Mouse (Mus musculus): ENCODE results near the gene Ifna6.
A peak's percentile ranks its signal among the peaks of the same experiment; 100 is the strongest.
"Not testable (repeated sequence)": the region's sequence is repeated elsewhere in the genome, so short reads cannot be mapped to it uniquely, and the experiment has no call there.

The Ifna6 gene

GRCm38 (mm10) chr4:88827116-88827515 is at the start of gene Ifna6:
Gene Ifna6, plus strand, starts transcription at chr4:88827416.
- not testable (repeated sequence) for DNase-seq (ENCODE audit: low spot score in 2 of 2)

- DNase-seq (ENCODE audit: low spot score in 2 of 2) = not testable (repeated sequence)
Measured at GRCm38 (mm10) chr4:88779550-88779949, 47.7 kb upstream of the Ifna6 start, which contains the start of gene Gm13272. Gene Gm13272, plus strand, starts transcription at chr4:88779850.

GRCm38 (mm10) chr4:88780320-88780719 is 46.9 kb upstream of the Ifna6 start:
- not testable (repeated sequence) for DNase-seq (ENCODE audit: low spot score in 2 of 2)

- not testable (repeated sequence) for DNase-seq (ENCODE audit: low spot score in 2 of 2)
Measured at GRCm38 (mm10) chr4:88781831-88782230, 45.4 kb upstream of the Ifna6 start, which contains the start of gene Ifnz. Gene Ifnz, plus strand, starts transcription at chr4:88782131.

GRCm38 (mm10) chr4:88782335-88782734 is 44.9 kb upstream of the Ifna6 start:
- peak in 1 of 2 experiments; percentile 7 for DNase-seq (ENCODE audit: low spot score in 2 of 2)

- DNase-seq (ENCODE audit: low spot score in 2 of 2) = not testable (repeated sequence)
Measured at GRCm38 (mm10) chr4:88785409-88785808, 41.8 kb upstream of the Ifna6 start, which contains the start of gene Gm13276. Gene Gm13276, plus strand, starts transcription at chr4:88785709.

GRCm38 (mm10) chr4:88788402-88788801 is 38.8 kb upstream of the Ifna6 start, which contains the start of gene Gm13277:
Gene Gm13277, plus strand, starts transcription at chr4:88788632.
- peak; percentile 34 to 72 for DNase-seq (ENCODE audit: low spot score in 2 of 2)

GRCm38 (mm10) chr4:88791250-88791649 is 36.0 kb upstream of the Ifna6 start, which contains the start of gene Gm13278:
Gene Gm13278, plus strand, starts transcription at chr4:88791550.
- not testable (repeated sequence) for DNase-seq (ENCODE audit: low spot score in 2 of 2)

GRCm38 (mm10) chr4:88793936-88794675 is 33.1 kb upstream of the Ifna6 start, which contains the start of gene Gm13275:
Gene Gm13275, plus strand, starts transcription at chr4:88794487.
- peak; percentile 74 to 83 for DNase-seq (ENCODE audit: low spot score in 2 of 2)

- not testable (repeated sequence) for DNase-seq (ENCODE audit: low spot score in 2 of 2)
Measured at GRCm38 (mm10) chr4:88797097-88797496, 30.1 kb upstream of the Ifna6 start, which contains the start of gene Gm13279. Gene Gm13279, plus strand, starts transcription at chr4:88797397.

- DNase-seq (ENCODE audit: low spot score in 2 of 2) = not testable (repeated sequence)
Measured at GRCm38 (mm10) chr4:88799365-88799764, 27.9 kb upstream of the Ifna6 start, which contains the start of gene Gm13285. Gene Gm13285, plus strand, starts transcription at chr4:88799665.

- not testable (repeated sequence) for DNase-seq (ENCODE audit: low spot score in 2 of 2)
Measured at GRCm38 (mm10) chr4:88802954-88803353, 24.3 kb upstream of the Ifna6 start, which contains the start of gene Gm13287. Gene Gm13287, plus strand, starts transcription at chr4:88803254.

- not testable (repeated sequence) for DNase-seq (ENCODE audit: low spot score in 2 of 2)
Measured at GRCm38 (mm10) chr4:88805231-88805630, 22.0 kb upstream of the Ifna6 start, which contains the start of gene Gm13288. Gene Gm13288, plus strand, starts transcription at chr4:88805531.

- peak in 1 of 2 experiments; percentile 36 for DNase-seq (ENCODE audit: low spot score in 2 of 2)
Measured at GRCm38 (mm10) chr4:88805761-88806160, 21.5 kb upstream of the Ifna6 start.

GRCm38 (mm10) chr4:88815928-88816327 is 11.3 kb upstream of the Ifna6 start, which contains the start of gene Ifna7:
Gene Ifna7, plus strand, starts transcription at chr4:88816228.
- no peak for DNase-seq (ENCODE audit: low spot score in 2 of 2)

- no peak for DNase-seq (ENCODE audit: low spot score in 2 of 2)
Measured at GRCm38 (mm10) chr4:88819659-88820058, 7.6 kb upstream of the Ifna6 start, which contains the start of gene Ifna11. Gene Ifna11, plus strand, starts transcription at chr4:88819959.

GRCm38 (mm10) chr4:88822995-88823394 is 4.2 kb upstream of the Ifna6 start:
- no peak for DNase-seq (ENCODE audit: low spot score in 2 of 2)

GRCm38 (mm10) chr4:88830523-88830922 is 3.3 kb downstream of the Ifna6 start:
- DNase-seq (ENCODE audit: low spot score in 2 of 2) = peak in 1 of 2 experiments; percentile 9

GRCm38 (mm10) chr4:88835225-88835624 is 8.0 kb downstream of the Ifna6 start, which contains the start of gene Ifna5:
Gene Ifna5, plus strand, starts transcription at chr4:88835525.
- not testable (repeated sequence) for DNase-seq (ENCODE audit: low spot score in 2 of 2)

- DNase-seq (ENCODE audit: low spot score in 2 of 2) = no peak
Measured at GRCm38 (mm10) chr4:88838828-88839227, 11.6 kb downstream of the Ifna6 start.

- no peak for DNase-seq (ENCODE audit: low spot score in 2 of 2)
Measured at GRCm38 (mm10) chr4:88840058-88840457, 12.8 kb downstream of the Ifna6 start.

GRCm38 (mm10) chr4:88841438-88841911 is 14.3 kb downstream of the Ifna6 start, which contains the start of gene Ifna4:
Gene Ifna4, plus strand, starts transcription at chr4:88841861.
- DNase-seq (ENCODE audit: low spot score in 2 of 2) = no peak
